Mouse (Mus musculus) kidney, adult 8-10 months (tissue): ENCODE results near the gene Znrf3.
"Not testable (repeated sequence)": the region's sequence is repeated elsewhere in the genome, so short reads cannot be mapped to it uniquely, and the experiment has no call there.

Experiments
- DNase-seq, 2 experiments: peaks; one replicate each; pipeline ENCODE4 v3.0.0; 2022

Gene Znrf3

DNA sequence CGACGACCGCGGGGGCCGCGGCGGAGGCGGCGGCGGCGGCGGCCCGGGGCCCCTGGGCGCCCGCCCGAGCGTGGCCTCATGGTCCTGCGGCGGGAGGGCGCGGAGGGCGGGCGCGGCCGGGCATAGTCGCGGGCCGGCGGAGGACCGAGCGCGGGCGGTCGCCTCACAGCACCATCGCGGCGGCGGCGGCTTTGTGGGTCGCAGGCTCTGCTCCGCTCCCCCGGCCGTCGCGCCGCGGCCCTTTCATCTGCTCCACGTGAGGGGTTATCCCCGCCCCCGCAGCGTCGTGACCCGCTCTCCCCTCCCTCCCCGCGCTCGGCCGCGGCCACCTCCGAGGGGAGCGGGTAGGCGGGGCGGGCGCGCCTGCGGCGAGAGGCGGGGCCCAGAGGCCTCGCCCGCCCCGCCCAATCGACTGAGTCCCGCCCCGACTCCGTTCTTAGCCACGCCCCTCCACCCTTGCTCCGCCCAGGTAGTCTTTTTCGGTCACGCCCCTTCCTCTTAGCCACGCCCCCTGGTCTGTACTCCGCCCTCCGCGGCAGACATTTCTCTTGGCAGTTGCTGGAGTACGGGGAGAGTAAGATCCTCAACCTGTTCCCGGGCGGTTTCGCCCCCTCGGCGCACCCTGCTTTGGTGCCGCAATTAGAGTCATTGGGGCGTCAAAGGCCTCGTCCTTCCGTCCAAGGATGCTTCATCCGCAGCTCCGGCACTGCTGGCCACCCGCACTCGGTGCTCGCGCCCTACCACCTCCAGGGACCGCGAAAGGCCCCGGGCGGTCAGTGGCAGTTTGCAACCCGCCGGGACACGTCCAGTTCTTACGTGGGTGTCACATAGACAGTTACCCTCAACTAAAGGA is at the start of gene Znrf3:
Gene Znrf3, minus strand, starts transcription at position 249 of the 853 bp plus-strand sequence.
- DNase-seq, result peak; percentile 87 to 94

DNA sequence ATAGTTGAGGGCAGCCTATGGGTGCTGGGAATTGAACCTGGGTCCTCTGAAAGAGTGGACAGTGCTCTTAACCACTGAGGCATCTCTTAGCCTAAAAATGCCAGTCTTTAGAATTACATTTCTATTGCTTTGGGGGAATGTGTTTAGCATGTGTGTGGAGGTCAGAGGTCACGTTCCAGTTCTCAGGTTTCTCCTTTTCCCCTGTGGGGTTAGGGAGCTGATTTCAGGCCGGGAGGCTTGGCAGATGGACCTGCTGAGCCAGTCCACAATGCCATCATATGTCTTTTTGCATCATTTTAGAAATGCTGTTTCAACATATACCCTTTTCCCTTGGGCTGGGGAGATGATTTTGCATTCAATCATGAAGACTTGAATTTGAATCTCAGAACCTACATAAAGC is 49.2 kb upstream of the Znrf3 start:
- DNase-seq, result no peak

DNA sequence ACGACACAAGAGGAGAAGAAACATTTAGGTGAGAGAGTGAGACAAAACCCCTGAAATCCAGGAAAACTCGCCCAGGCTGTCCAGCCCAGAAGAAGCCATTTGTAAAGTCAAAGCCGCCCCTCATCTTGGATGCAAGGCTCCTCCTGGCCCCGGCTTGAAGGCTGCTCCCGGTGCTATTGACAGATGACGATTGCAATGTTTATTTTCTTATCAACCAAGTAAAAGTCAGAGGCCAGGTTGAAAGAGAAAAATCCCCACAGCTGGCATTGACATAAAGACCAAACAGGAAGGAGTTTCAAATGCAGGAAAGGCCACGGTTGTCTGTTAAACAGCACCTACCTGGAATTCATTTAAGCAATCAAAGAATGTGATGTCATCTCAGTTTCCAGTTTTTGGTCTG is 47.3 kb upstream of the Znrf3 start:
- no peak for DNase-seq

DNA sequence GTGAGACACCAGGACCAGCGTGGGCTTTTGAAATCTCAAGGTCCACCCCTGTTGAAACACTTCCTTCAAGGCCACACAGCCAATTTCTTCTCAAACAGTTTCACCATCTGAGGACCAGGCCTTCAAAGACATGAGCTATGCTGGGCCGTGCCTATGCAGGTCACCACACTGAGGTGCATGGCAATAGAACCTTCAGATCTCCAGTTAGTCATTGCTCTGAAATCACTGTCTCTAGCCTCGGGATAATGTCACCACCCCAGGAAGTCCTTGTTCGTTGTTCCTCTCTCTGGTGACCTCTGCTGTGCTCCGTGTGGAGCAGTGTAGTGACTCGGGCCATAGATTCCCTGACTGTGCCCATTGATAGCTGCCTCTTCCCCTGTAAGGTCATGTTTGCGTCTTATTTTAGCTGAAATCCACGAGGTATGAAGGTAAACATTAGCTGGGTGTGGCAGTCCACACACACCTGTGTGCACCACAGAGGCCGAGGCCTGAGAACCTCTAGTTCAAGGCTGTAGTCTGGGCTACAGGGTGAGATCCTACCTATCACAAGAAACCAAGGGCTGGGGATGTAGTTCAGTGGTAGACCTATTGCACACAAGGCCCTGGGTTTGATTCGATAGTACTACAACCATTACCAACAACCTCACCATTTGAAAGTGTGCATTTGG is 46.5 kb upstream of the Znrf3 start:
- no peak for DNase-seq

DNA sequence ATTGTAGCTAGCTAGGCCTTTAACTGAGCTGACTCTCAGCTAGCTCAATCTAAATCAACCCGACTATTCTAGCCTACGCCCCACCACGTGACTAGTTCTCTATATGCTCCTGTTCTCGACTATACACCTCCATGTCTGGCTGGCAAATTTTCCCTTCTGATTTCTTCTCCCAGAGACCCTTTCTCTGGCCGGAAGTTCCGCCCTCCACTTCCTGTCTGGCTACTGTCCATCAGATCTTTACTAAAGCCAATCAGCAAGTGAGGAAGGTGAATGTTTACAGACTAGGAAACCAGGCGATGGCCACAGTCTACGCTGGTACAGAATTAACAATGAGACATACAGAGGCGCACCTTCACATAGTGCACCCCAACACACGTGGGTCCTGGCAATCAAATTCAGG is 44.8 kb upstream of the Znrf3 start:
- not testable (repeated sequence) for DNase-seq

DNA sequence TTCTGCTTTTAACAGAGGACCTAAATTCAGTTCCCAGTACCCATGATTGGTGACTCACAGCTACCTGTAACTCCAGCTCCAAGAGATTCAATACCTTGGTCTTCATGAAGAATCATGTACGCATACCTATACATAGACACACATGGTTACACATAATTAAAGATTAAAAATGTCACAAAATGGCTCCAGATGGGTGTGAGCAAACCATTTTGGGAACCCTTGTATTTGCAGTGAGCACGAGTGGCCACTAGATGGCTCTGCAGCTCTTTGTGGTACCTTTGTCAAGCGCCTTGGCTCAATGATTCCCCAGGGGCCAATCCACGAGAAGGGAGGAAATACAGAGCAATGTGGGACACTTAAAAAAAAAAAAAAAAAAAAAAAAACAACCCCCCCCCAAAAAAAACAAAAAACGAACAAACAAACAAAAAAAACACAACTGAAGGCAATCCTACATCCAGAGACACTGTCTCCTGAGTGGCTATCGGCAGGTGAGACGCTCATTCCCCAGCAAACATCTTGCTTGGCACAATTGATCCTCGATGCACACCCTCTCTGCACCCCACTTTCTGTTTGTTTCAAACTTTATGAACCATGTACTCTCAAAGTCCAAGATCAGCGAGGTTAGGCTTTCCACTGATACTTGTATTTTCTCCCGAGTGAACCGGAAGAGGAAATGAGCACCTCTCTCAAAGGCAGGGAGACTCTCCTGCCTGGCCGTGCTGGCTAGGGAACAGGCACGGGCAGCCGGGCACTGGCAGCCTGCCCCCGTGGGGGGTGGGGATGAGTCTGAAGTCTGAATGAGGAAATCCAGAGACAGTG is 40.8 kb upstream of the Znrf3 start:
- peak; percentile 88 to 91 for DNase-seq

DNA sequence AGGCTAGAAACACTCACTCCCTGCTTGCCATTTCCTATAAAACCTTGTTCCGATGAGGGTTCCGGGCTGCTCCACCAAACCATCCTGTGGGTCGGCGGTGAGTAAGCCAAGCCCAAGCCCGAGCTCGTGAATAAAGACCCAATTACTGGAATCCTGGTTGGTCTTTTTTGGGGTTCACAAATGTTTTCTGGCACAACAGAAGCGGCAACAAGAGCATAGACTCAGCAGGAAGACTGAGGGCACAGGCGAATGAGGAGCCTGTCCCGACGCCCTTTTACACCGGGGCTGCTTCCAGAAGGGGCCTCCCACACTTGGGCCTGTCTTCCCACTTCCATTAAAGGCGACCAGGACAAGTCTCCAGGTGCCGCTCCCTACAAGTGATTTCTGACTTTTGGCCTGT is 37.9 kb upstream of the Znrf3 start:
- DNase-seq, result no peak

DNA sequence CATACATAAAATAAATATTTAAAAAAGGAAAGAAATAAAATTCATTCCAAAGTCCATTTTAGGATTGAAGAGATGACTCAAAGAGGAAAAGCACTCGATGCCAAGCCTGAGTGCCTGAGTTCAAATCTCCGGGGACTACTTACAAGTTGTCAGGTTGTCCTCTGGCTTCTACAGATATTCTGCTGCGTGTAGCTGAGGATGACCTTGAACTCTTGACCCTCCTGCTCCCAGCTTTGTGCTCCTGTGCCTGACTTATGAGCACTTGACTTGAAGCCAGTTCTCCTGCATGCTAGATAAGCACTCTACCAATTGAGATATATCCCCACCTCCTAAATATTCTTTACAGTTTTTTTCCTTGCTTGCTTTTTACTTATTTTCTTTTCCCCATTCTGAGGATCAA is 34.2 kb upstream of the Znrf3 start:
- no peak for DNase-seq

DNA sequence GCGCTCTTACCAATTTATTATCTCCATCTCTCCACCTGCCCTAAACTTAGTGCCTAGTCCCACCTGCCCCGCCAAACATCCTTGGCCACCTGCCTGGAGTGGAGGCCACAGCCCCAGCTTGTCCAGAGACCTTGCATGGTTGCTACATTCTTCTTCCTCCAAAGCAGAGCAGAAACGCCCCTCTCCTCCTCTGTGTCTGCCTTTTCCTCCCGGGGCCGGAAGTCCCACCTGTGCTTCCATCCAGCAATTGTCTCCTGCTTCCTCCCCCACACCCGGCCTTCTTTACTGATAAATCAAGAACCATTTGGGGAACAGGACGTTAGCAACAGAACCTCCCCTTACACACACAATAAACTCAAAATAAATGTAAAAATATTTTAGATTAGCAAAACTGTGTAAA is 33.5 kb upstream of the Znrf3 start:
- DNase-seq, result no peak

DNA sequence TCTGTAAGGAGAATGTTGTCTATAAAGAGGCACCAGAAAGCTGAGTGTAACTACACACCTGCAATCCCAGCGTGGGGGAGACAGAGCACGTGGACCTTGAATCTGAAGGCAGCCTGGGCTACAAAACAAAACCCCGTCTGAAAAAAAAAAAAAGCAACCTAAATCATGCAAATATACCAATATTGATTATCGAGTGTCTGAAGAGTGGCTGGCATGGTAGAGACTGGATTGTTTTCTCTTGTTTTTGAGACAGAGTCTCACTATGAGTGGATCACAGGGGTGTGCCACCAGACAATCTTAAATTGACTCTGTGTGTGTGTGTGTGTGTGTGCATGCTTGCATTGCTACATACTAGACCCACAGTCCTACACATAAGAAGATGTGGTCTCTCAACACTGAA is 32.2 kb upstream of the Znrf3 start:
- no peak for DNase-seq

DNA sequence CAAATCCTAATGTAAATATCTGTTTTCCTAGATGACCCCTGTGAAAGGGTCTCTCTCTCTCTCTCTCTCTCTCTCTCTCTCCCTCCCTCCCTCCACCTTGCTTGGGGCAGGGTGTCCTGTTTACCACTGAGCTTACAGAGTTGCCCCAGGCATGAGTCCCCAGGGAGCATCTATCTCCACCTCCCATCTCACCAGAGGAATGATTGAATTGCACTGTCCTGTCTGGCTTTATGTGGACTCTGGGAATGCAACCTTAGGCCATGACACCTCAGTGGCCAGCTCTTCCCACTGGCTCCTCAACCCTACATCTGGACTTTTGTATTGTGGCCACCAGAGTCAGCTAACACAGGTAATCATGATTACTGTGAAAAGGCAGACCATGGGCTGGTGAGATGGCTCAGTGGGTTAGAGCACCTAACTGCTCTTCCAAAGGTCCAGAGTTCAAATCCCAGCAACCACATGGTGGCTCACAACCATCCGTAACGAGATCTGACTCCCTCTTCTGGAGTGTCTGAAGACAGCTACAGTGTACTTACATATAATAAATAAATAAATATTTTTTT is 31.0 kb upstream of the Znrf3 start:
- not testable (repeated sequence) for DNase-seq

DNA sequence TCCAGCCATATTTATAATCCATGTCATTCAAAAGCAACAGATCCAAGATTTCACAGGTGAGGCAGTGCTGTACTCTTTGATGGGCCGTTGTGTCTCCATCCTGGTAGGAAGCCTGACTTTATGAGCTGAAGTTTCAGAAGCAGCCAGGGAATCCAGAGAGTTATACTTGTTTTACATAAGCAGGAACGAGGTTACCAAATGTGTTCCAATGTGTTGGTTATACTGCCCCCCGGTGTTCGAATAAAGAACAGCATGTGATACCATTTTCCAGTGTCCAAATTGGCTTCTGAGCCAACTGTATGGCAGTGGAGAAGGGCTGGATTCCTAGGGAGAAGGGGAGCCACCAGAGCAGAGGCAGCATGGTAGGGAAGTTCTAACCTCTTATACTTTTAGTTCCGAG is 29.5 kb upstream of the Znrf3 start:
- DNase-seq, result peak; percentile 58 to 79

DNA sequence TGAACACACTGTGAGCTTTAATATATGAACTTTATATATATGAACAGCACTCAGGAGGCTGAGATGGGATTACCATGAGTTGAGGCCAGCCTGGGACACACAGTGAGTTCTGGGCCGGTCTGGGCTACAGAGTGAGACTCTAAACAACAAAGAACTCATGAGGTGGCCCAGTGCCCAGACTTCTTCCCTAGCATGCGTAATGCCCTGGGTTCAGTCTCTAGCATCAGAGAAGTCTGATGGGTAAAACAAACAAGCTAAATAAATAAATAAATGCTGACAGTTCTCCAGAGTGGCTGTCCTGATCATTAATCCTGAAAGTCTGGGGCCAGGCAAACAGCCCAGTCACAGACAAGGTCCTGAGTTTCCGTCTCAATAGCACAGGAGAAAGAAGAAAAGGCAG is 25.4 kb upstream of the Znrf3 start:
- DNase-seq, result no peak

DNA sequence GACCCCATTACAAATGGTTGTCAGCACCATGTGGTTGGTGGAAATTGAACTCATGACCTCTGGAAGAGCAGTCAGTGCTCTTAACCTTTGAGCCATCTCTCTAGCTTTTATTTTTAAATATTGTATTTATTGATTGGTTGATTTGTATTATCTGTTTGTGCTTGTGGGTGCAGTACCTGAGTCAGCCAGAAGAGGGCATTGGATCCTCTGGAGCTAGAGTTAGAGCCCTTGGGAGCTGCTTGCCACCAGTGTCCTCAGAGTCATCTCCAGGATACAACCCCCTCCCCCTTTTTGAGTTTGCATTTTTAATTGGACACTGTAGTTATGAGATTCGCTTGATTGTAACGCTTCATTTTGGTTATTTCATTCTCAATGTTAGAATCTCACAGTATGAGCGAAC is 24.4 kb upstream of the Znrf3 start:
- peak in 1 of 2 experiments; percentile 63 for DNase-seq

DNA sequence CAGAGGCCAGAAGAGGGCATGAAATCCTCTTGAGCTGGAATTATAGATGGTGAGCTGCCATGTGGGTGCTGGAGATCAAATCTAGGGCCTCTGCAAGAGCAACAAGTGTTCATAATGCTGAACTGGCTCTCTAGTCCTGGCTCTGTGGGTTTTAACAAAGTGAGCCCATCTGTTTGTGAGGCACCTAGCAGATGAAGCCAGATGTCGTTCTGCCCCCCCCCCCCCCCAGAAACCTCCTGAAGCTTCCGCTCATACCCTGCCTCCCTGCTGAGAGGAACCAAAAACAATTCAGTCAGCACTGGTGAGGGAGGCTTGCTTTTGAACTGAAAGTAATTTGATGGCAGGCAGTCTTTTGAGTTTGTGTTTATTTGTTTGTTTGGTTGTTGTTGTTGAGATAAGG is 23.8 kb upstream of the Znrf3 start:
- no peak for DNase-seq

DNA sequence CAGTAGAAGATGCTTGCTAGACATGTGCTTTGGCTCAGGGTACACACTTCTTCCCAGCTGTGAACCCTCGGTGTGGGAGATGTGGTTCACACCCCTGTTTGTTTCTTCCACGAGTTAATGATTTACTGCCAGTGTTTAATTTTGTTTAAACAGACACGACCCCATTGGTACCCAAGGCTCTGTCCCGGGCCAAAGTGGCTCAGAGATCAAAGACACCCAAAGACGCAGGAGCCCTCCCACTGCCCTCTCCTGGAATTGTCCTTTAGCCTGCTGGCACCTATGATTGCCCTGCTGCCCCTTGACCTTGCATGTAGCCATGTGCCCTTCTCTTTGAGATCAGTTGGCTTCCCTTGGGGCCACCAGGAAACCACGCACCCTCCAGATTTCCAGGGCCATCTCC is 7.3 kb upstream of the Znrf3 start:
- DNase-seq, result peak; percentile 46 to 53

DNA sequence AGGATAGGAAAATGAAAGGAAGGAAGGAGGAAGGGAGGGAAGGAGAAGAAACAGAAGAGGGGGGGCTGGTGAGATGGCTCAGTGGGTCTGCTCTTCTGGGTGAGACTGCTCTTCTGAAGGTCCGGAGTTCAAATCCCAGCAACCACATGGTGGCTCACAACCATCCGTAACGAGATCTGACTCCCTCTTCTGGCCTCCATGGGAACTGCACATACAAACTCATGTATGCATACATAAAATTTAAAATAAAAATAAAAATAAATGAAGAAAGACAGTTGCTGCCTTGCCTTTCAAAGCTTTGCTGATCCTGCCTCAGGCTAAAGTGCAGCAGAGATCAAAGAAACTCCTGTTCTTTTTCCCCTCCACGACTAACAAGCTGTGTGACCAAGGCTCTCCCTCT is 6.7 kb upstream of the Znrf3 start:
- no peak for DNase-seq

DNA sequence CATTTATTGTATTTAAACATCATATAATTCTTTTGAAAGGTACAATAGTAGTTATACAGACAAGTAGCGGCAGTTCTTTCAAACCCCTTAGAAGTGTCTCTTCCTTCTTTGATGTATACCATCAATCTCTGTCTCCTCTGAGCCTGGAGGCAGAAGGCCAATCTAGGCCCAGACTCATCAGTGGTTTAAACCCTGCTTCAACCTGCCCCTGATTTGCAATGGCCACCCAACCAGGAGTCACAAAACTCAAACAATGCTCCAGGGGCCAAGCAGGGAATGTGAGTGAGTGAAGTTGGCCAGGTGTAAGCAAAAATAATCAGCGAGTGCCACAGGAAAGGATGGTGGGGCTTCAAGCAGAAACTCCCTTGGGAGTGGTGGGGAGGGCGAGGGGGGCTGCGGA is 6.1 kb upstream of the Znrf3 start:
- DNase-seq, result no peak

DNA sequence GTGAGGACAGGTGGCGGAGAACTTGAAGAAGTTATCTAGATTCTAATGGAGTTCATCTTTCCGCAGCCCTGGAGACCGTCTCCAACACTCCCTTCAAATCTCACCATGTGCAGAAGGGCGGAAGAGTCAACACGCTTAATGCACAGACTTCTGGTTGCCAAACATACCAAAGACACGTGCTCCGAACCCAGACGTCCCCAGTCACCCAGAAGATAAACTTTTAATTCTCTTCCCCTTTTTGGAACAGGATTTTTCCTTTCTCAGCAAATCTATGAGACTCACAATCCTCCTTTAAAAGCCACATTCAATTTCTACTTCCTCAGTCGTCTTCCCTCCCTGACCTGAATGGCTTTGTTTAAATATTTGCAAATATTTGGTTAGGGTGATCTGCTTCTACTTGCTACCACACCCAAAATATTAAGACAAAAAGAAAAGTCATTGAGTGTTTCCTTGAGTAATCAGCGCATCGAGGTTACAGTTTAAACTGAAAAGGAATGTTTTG is 856 bp upstream of the Znrf3 start:
- no peak for DNase-seq

DNA sequence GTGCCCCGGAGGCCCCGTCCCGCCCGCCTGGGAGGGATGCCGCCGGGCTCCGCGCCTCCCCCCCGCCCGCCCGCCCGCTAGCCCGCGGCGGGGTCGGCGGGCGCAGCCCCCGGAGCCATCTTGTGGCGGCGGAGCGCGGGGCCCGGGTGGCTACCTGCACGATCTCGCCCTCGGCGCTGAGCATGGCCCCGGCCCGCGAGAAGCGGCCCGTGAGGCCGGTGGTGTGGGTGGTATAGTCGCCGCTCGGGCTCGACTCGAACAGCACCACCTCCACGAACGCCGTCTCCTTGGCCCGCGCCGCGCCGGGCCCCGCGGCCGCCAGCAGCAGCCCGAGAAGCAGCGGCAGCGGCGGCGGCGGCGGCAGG is 431 bp downstream of the Znrf3 start:
- peak in 1 of 2 experiments; percentile 32 for DNase-seq

DNA sequence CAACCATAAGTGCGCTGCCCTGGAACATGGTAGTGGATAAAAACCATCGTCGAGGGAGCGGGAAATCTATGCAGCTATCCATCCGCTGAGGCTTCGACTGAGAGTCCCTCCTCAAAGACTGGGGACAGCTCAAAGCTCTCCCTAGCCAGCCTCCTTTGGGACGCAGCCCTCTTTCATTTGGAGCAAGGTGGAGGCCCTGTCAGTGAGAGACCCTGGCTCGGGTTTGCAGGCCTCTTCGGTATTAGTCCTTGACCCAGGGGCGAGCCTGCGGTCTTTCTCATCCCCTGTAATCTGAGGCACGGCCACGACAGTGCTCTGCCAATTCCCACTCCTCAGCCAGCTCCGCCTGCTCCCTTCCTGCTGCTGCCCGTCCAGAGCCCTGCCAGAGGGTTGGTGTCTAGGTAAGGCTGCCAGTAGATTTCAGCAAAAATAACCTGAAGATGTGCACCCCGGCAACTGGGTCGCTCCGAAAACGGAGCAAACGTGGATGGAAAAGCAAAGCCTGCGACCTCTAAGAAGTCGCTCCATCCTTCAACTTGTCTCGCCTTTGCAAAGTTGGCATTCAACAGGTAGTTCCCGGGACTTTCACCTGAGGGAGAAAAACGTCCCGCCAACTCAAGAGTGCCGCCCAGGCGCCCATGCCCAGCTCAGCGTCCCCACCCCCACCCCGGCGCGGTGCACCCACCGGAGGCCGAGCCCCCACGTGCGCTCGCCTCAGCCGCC is 975 bp downstream of the Znrf3 start:
- peak in 1 of 2 experiments; percentile 29 for DNase-seq

DNA sequence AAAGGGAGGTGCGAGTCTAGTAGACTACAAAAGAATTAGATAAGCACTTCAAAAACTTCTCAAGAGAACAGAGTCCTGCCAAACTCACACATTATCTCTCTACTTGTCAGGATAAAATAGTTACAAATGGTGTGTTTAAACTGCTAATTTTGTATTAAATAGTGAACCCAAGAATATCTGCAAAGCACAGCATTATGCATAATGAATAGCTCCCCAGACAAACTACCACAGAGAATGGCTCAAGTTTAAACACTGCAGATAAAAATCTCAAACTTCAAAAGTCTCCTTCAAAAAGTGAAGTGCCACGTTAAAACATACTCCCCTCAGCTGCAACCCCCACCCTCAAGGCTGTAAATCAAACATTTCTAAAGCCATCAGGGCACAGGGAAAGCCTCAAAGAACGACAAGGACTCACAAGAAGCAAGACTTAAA is 2.0 kb downstream of the Znrf3 start:
- DNase-seq, result no peak
